Mouse (Mus musculus) stomach, postnatal 0 days (tissue): ENCODE results near the gene Hist1h4d. TPM values are rescaled to one million over a fixed set of nuclear protein-coding genes. Genes with fewer than 3 reads are reported as not detected.

Source experiments
- ATAC-seq: fragments of 200-750 bp; cut with Nextera tagmentation; 2 replicates; pipeline ENCODE4 v1.8.0; 2017; ENCODE audit not compliant: low FRiP score, low TSS enrichment
- DNase-seq: peaks from one replicate; pipeline ENCODE4 v3.0.0-alpha.2; 2016; ENCODE audit warnings: low spot score
- H3K27ac ChIP-seq: fragments of 300-500 bp; sonication (generic); replicated peaks from 2 replicates; pipeline ENCODE4 v1.5.1; 2014; ENCODE audit warnings: mild to moderate bottlenecking, control low read depth
- H3K27me3 ChIP-seq: fragments of 300-500 bp; sonication (generic); 2 replicates; pipeline ENCODE4 v1.6.1; 2014; ENCODE audit warnings: low read length; ENCODE audit not compliant: control insufficient read depth, insufficient read depth
- H3K36me3 ChIP-seq: fragments of 300-500 bp; sonication (generic); 2 replicates; pipeline ENCODE4 v1.6.1; 2014; ENCODE audit warnings: low read length, mixed read lengths; ENCODE audit not compliant: control insufficient read depth, insufficient read depth
- H3K4me1 ChIP-seq: fragments of 300-500 bp; sonication (generic); replicated peaks from 2 replicates; pipeline ENCODE4 v1.6.1; 2014; ENCODE audit warnings: antibody characterized with exemption; ENCODE audit not compliant: control insufficient read depth, insufficient read depth
- H3K4me2 ChIP-seq: fragments of 300-500 bp; sonication (generic); replicated peaks from 2 replicates; pipeline ENCODE4 v1.6.1; 2014; ENCODE audit warnings: low read depth, mild to moderate bottlenecking, control low read depth, moderate library complexity
- H3K4me3 ChIP-seq: fragments of 300-500 bp; sonication (generic); 2 replicates; pipeline ENCODE4 v1.5.1; 2014; ENCODE audit warnings: low read depth, low read length, control low read depth
- H3K9ac ChIP-seq: fragments of 300-500 bp; sonication (generic); 2 replicates; pipeline ENCODE4 v1.6.1; 2014; ENCODE audit warnings: mild to moderate bottlenecking, low read length, control low read depth, mixed read lengths
- H3K9me3 ChIP-seq: fragments of 300-500 bp; sonication (generic); 2 replicates; pipeline ENCODE4 v1.6.1; 2016; ENCODE audit warnings: low read length; ENCODE audit not compliant: control insufficient read depth
- CTCF ChIP-seq: IDR thresholded peaks from 2 replicates; pipeline ENCODE4 v1.5.1; 2016; ENCODE audit warnings: antibody characterized with exemption, low read depth, mild to moderate bottlenecking, moderate library complexity
- EP300 ChIP-seq: optimal IDR thresholded peaks from 2 replicates; pipeline ENCODE3; 2016; ENCODE audit warnings: antibody characterized with exemption
- WGBS: fragments of 180-500 bp; shearing (Covaris S2); extraction: QIAGEN DNeasy Blood & Tissue Kit; methylation state at CpG from one replicate; pipeline ENCODE4 v1.1.7; 2014; 5-methylcytosine and 5-hydroxymethylcytosine counted together
- polyA plus RNA-seq: library from polyadenylated mRNA; unstranded; fragments of >200 nt; fragmentation: Nextera tagmentation; extraction: Ambion mirVana; gene quantifications from 2 replicates; pipeline ENCODE4 v1.2.1, GENCODE M21; 2015

The Hist1h4d gene
- polyA plus RNA-seq, 1 experiment from 2014 or later: 48.7 TPM

- DNase-seq: no peak
- Histone ChIP-seq H3K4me1 (peaks cover 3% of the 10 kb centered on the region; the same call in 1 of the 2 replicates), H3K9me3 (no peaks in the 10 kb centered on the region), H3K27me3 (no peaks in the 10 kb centered on the region), H3K36me3 (no peaks in the 10 kb centered on the region), H3K9ac (peak overlapping the region; percentile 58), H3K27ac (peak overlapping the region; percentile 49), H3K4me2 (peak overlapping the region; percentile 55; the same call in 1 of the 2 replicates), H3K4me3 (peak overlapping the region; percentile 39)
- TF ChIP-seq EP300 (no peak), CTCF (no peak)
- WGBS: 32% methylated on average over 6 of the region's 6 CpGs
- ATAC-seq: no peak
Measured at GRCm38 (mm10) chr13:23576906-23577639, 4.3 kb upstream of the Hist1h4d start.

- H3K9me3 ChIP-seq: no peaks in the 10 kb centered on the region
- H3K4me3 ChIP-seq: no peak overlapping the region
- H3K27ac ChIP-seq: no peak overlapping the region
- H3K27me3 ChIP-seq: no peaks in the 10 kb centered on the region
- DNase-seq (no peak), ATAC-seq (no peak)
- peaks cover 5% of the 10 kb centered on the region; the same call in 1 of the 2 replicates for H3K4me1 ChIP-seq
- no peak overlapping the region for H3K4me2 ChIP-seq
- TF ChIP-seq EP300: no peak
- TF ChIP-seq CTCF: no peak
- 94% methylated on average over 1 of the region's 1 CpGs for WGBS
- no peaks in the 10 kb centered on the region for H3K36me3 ChIP-seq
- no peak overlapping the region for H3K9ac ChIP-seq
Measured at GRCm38 (mm10) chr13:23577835-23578234, 3.6 kb upstream of the Hist1h4d start.

- DNase-seq: no peak
- peak overlapping the region; percentile 66 for H3K9ac ChIP-seq
- peak overlapping the region; percentile 63 for H3K4me2 ChIP-seq
- 0 out of 2 replicates have a peak, but pooled peaks cover 2% of the 10 kb centered on the region for H3K4me1 ChIP-seq
- no peaks in the 10 kb centered on the region for H3K9me3 ChIP-seq
- no peaks in the 10 kb centered on the region for H3K27me3 ChIP-seq
- WGBS: 13% methylated on average over 6 of the region's 6 CpGs
- TF ChIP-seq EP300: no peak
- TF ChIP-seq CTCF: no peak
- no peak for ATAC-seq
- peak overlapping the region; percentile 65 for H3K27ac ChIP-seq
- no peaks in the 10 kb centered on the region for H3K36me3 ChIP-seq
- H3K4me3 ChIP-seq: peak overlapping the region; percentile 46
Measured at GRCm38 (mm10) chr13:23582219-23583056, 1.0 kb downstream of the Hist1h4d start.

GRCm38 (mm10) chr13:23583387-23584068 lies 2.1 kb downstream of the Hist1h4d start:
- DNase-seq (no peak), ATAC-seq (no peak)
- 0 out of 2 replicates have a peak overlapping the region, but pooled peaks have one; percentile 9 for H3K4me2 ChIP-seq
- no peak overlapping the region for H3K9ac ChIP-seq
- no peaks in the 10 kb centered on the region for H3K9me3 ChIP-seq
- H3K36me3 ChIP-seq: no peaks in the 10 kb centered on the region
- no peak for TF ChIP-seq EP300
- TF ChIP-seq CTCF: no peak
- H3K27me3 ChIP-seq: no peaks in the 10 kb centered on the region
- no peak overlapping the region for H3K4me3 ChIP-seq
- peak overlapping the region; percentile 20; the same call in 1 of the 2 replicates for H3K27ac ChIP-seq
- 0 out of 2 replicates have a peak, but pooled peaks cover 2% of the 10 kb centered on the region for H3K4me1 ChIP-seq

GRCm38 (mm10) chr13:23584331-23584730 lies 2.9 kb downstream of the Hist1h4d start:
- ATAC-seq: no peak
- Histone ChIP-seq H3K9ac (peak overlapping the region; percentile 76; the same call in 1 of the 2 replicates), H3K4me1 (0 out of 2 replicates have a peak, but pooled peaks cover 2% of the 10 kb centered on the region), H3K9me3 (no peaks in the 10 kb centered on the region), H3K36me3 (no peaks in the 10 kb centered on the region), H3K4me3 (peak overlapping the region; percentile 57), H3K27ac (peak overlapping the region; percentile 97), H3K27me3 (no peaks in the 10 kb centered on the region), H3K4me2 (peak overlapping the region; percentile 80)
- no peak for TF ChIP-seq CTCF
- no peak for TF ChIP-seq EP300
- DNase-seq: no peak
